Mouse (Mus musculus): ENCODE results near the gene Zic3. TPM values are rescaled to one million over a fixed set of nuclear protein-coding genes. Genes with fewer than 3 reads are reported as not detected.

Gene Zic3
- total and polyA plus RNA-seq, 2 experiments from 2014 or later: not detected

DNA sequence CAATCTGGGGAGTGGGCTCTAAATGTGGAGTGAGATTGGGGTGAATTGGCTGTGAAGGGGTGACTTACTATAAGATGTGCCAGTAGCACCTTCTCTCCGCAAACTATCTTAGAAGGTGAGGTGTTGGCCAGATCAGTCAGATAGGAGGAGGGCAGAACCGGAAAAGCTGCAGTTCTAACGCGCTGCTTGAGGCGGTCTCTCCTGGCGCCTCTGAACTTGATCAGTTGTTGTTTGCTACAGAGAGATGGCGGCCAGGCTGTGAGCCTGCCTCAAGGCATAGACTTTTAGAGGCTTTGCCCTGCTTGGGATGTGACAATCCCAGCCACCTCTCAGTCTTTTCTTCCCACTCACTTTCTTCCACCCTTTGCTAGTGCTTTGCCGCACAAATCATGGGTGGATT, 6.4 kb downstream of the Zic3 start:
- no peak for DNase-seq (ENCODE audit: low spot score)
- H3K36me3 ChIP-seq (replicated peaks; ENCODE audit: control insufficient read depth, insufficient read depth, low read length): no peaks in the 10 kb centered on the region

DNA sequence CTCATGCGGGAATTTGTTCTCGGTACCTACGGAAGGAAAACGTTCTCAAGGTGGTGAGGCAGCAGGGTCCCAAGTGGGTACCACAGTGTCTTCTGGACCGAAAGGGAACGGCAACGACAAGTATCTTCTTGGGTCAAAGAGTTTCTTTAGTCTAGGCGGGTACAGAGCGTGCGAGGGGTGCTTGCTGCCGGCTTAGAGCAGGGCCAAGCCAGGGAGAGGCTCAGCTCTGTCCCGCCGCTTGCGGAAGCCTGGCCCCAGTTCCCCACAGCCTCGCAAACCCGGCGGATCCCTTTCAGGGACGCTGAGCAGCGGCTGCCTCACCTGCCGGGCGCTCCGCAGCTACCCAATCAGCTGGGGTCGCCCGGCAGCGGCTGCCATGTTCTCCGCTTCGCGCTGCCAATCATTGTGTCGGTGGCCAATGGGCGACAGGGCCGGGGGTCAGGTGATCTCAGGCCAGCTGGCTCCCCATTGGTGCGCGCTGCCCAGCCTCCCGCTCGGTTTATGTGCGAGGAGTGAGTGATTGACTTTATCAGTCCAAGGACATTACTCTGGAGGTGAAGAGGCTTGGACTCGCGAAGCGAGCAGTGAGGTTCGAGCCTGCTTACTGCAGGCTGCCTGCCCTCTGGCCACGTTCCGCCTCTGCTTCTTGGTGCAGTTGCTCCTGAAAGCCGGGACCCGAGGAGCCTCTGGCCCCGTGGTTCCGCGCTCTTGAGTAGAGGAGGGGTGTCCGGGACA, 7.8 kb downstream of the Zic3 start:
- DNase-seq (ENCODE audit: low spot score) (peak; percentile 19), ATAC-seq (ENCODE audit: insufficient read depth, low read depth) (peak; percentile 87)
- Histone ChIP-seq H3K4me1 (ENCODE audit: control insufficient read depth, insufficient read depth) (no peaks in the 10 kb centered on the region), H3K9me3 (replicated peaks; ENCODE audit: control insufficient read depth, low read length) (no peaks in the 10 kb centered on the region), H3K27me3 (ENCODE audit: control insufficient read depth, insufficient read depth, low read length) (peaks cover 89% of the 10 kb centered on the region), H3K36me3 (replicated peaks; ENCODE audit: control insufficient read depth, insufficient read depth, low read length) (no peaks in the 10 kb centered on the region), H3K4me3 (ENCODE audit: low read depth, low read length) (peak overlapping the region; percentile 37), H3K4me2 (ENCODE audit: low read depth, low read length) (peak overlapping the region; percentile 56), H3K9ac (replicated peaks; ENCODE audit: low read depth, low read length) (no peak overlapping the region), H3K27ac (ENCODE audit: low read depth) (no peak overlapping the region)
- no peak for TF ChIP-seq EP300 (IDR thresholded peaks at IDR 0.05; ENCODE audit: low read depth)
- no peak for TF ChIP-seq CTCF (IDR thresholded peaks at IDR 0.05; ENCODE audit: low read depth)
- 20% methylated on average over 47 of the region's 48 CpGs for WGBS

More for the DNA sequence above, 6.4 kb downstream of the Zic3 start:
- no peak for ATAC-seq (ENCODE audit: insufficient read depth, low read depth)
- no peak overlapping the region for H3K27ac ChIP-seq (ENCODE audit: low read depth)
- H3K4me3 ChIP-seq (ENCODE audit: low read depth, low read length): no peak overlapping the region
- 25% methylated on average over 8 of the region's 8 CpGs for WGBS
- no peaks in the 10 kb centered on the region for H3K4me1 ChIP-seq (ENCODE audit: control insufficient read depth, insufficient read depth)
- no peak overlapping the region for H3K4me2 ChIP-seq (ENCODE audit: low read depth, low read length)
- peaks cover 82% of the 10 kb centered on the region for H3K27me3 ChIP-seq (ENCODE audit: control insufficient read depth, insufficient read depth, low read length)
- no peaks in the 10 kb centered on the region for H3K9me3 ChIP-seq (replicated peaks; ENCODE audit: control insufficient read depth, low read length)
- no peak for TF ChIP-seq CTCF (IDR thresholded peaks at IDR 0.05; ENCODE audit: low read depth)
- no peak for TF ChIP-seq EP300 (IDR thresholded peaks at IDR 0.05; ENCODE audit: low read depth)
- no peak overlapping the region for H3K9ac ChIP-seq (replicated peaks; ENCODE audit: low read depth, low read length)

DNA sequence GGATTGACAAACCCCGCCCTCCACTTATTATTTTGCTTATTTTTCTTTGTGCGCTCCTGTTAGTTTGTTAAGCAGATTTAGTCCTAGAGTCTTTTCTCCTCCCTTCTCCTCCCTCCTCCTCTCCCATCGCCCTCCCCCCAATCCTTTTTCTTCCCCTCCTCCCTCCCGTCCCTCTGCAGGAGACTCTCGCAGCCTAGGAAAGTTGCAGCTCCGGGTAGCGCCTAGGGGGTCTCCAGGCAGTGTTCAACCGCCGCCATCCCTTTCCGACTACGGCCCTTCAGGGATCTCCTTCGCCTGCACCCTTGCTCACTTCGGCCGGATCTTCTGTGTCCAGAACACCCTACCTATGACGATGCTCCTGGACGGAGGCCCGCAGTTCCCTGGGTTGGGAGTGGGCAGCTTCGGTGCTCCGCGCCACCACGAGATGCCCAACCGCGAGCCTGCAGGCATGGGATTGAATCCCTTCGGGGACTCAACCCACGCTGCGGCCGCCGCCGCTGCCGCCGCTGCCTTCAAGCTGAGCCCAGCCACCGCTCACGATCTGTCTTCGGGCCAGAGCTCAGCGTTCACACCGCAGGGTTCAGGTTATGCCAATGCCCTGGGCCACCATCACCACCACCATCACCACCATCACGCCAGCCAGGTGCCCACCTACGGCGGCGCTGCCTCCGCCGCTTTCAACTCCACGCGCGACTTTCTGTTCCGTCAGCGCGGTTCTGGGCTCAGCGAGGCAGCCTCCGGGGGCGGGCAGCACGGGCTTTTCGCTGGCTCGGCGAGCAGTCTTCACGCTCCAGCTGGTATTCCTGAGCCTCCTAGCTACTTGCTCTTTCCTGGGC, 8.6 kb downstream of the Zic3 start:
- Histone ChIP-seq H3K9ac (replicated peaks; ENCODE audit: low read depth, low read length) (no peak overlapping the region; the same call in 1 of the 2 replicates), H3K27ac (ENCODE audit: low read depth) (no peak overlapping the region), H3K27me3 (ENCODE audit: control insufficient read depth, insufficient read depth, low read length) (peaks cover 88% of the 10 kb centered on the region), H3K9me3 (replicated peaks; ENCODE audit: control insufficient read depth, low read length) (no peaks in the 10 kb centered on the region), H3K4me2 (ENCODE audit: low read depth, low read length) (peak overlapping the region; percentile 56), H3K4me1 (ENCODE audit: control insufficient read depth, insufficient read depth) (no peaks in the 10 kb centered on the region), H3K4me3 (ENCODE audit: low read depth, low read length) (peak overlapping the region; percentile 37), H3K36me3 (replicated peaks; ENCODE audit: control insufficient read depth, insufficient read depth, low read length) (no peaks in the 10 kb centered on the region)
- WGBS: 23% methylated on average over 47 of the region's 56 CpGs
- TF ChIP-seq CTCF (IDR thresholded peaks at IDR 0.05; ENCODE audit: low read depth) (no peak), EP300 (IDR thresholded peaks at IDR 0.05; ENCODE audit: low read depth) (no peak)
- DNase-seq (ENCODE audit: low spot score) (no peak), ATAC-seq (ENCODE audit: insufficient read depth, low read depth) (no peak)

DNA sequence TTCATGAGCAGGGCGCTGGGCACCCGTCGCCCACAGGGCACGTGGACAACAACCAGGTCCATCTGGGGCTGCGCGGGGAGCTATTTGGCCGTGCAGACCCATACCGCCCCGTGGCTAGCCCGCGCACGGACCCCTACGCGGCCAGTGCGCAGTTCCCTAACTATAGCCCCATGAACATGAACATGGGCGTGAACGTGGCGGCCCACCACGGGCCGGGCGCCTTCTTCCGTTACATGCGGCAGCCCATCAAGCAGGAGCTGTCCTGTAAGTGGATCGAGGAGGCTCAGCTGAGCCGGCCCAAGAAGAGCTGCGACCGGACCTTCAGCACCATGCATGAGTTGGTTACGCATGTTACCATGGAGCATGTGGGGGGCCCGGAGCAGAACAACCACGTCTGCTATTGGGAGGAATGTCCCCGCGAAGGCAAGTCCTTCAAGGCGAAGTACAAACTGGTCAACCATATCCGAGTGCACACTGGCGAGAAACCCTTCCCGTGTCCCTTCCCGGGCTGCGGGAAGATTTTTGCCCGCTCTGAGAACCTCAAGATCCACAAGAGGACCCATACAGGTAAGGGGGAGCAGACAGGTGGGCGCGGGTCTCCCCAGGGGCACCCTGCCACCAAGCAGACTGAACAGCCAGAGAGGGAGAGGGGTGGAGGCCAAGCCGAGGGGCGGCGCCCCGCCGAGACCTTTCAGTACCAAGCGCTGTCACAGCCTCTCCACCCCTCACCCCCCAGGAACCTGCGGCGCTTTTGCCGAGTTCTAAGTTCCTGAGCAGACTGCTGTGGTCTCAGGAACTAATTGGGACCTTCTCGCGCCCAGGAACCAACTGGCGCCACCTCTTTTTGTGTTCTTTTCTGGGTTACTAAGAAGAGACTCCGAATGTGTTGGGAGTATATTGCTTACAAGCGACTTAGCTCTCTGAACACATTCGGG, 9.4 kb downstream of the Zic3 start:
- Histone ChIP-seq H3K4me3 (ENCODE audit: low read depth, low read length) (peak overlapping the region; percentile 37), H3K4me2 (ENCODE audit: low read depth, low read length) (peak overlapping the region; percentile 56), H3K36me3 (replicated peaks; ENCODE audit: control insufficient read depth, insufficient read depth, low read length) (no peaks in the 10 kb centered on the region), H3K27me3 (ENCODE audit: control insufficient read depth, insufficient read depth, low read length) (peaks cover 89% of the 10 kb centered on the region), H3K9me3 (replicated peaks; ENCODE audit: control insufficient read depth, low read length) (no peaks in the 10 kb centered on the region), H3K9ac (replicated peaks; ENCODE audit: low read depth, low read length) (no peak overlapping the region), H3K4me1 (ENCODE audit: control insufficient read depth, insufficient read depth) (no peaks in the 10 kb centered on the region), H3K27ac (ENCODE audit: low read depth) (no peak overlapping the region)
- TF ChIP-seq EP300 (IDR thresholded peaks at IDR 0.05; ENCODE audit: low read depth) (no peak), CTCF (IDR thresholded peaks at IDR 0.05; ENCODE audit: low read depth) (no peak)
- DNase-seq (ENCODE audit: low spot score): no peak
- no peak for ATAC-seq (ENCODE audit: insufficient read depth, low read depth)
- WGBS: 19% methylated on average over 56 of the region's 56 CpGs

GRCm38 (mm10) chrX:58032622-58033021, 10.1 kb downstream of the Zic3 start:
- Histone ChIP-seq H3K9ac (replicated peaks; ENCODE audit: low read depth, low read length) (no peak overlapping the region), H3K4me1 (ENCODE audit: control insufficient read depth, insufficient read depth) (no peaks in the 10 kb centered on the region), H3K27me3 (ENCODE audit: control insufficient read depth, insufficient read depth, low read length) (peaks cover 89% of the 10 kb centered on the region), H3K27ac (ENCODE audit: low read depth) (no peak overlapping the region), H3K4me3 (ENCODE audit: low read depth, low read length) (no peak overlapping the region), H3K9me3 (replicated peaks; ENCODE audit: control insufficient read depth, low read length) (no peaks in the 10 kb centered on the region), H3K4me2 (ENCODE audit: low read depth, low read length) (no peak overlapping the region), H3K36me3 (replicated peaks; ENCODE audit: control insufficient read depth, insufficient read depth, low read length) (no peaks in the 10 kb centered on the region)
- DNase-seq (ENCODE audit: low spot score) (no peak), ATAC-seq (ENCODE audit: insufficient read depth, low read depth) (no peak)
- TF ChIP-seq EP300 (IDR thresholded peaks at IDR 0.05; ENCODE audit: low read depth) (no peak), CTCF (IDR thresholded peaks at IDR 0.05; ENCODE audit: low read depth) (no peak)
- WGBS: 18% methylated on average over 7 of the region's 7 CpGs

Measured in heart, postnatal 0 days (tissue).